Mouse (Mus musculus): ENCODE data around the gene Rpia. TPM values are rescaled to one million over a fixed set of nuclear protein-coding genes. Genes with fewer than 3 reads are reported as not detected.
A peak's percentile ranks its signal among the peaks of the same experiment; 100 is the strongest.

Rpia gene
- total and polyA plus RNA-seq, 2 experiments from 2014 or later, result 1.2 to 22.6 TPM

GRCm38 (mm10) chr6:70752351-70752750 is 39.7 kb downstream of the Rpia start:
- Histone ChIP-seq H3K9ac (no peak overlapping the region), H3K4me3 (ENCODE audit: low read depth, low read length) (no peak overlapping the region), H3K27ac (ENCODE audit: low read depth, low read length) (no peak overlapping the region), H3K4me2 (ENCODE audit: low read depth) (no peak overlapping the region), H3K36me3 (ENCODE audit: insufficient read depth) (no peaks in the 10 kb centered on the region), H3K9me3 (ENCODE audit: low read length) (no peaks in the 10 kb centered on the region), H3K27me3 (ENCODE audit: insufficient read depth, low read length) (no peaks in the 10 kb centered on the region), H3K4me1 (ENCODE audit: insufficient read depth) (no peaks in the 10 kb centered on the region)
- WGBS, result 62% methylated on average over 8 of the region's 8 CpGs
- DNase-seq, result no peak
- TF ChIP-seq CTCF (IDR thresholded peaks at IDR 0.05; ENCODE audit: low read depth), result peak; percentile 52
- ATAC-seq, result no peak

GRCm38 (mm10) chr6:70751898-70752273 is 40.1 kb downstream of the Rpia start:
- no peak overlapping the region for H3K9ac ChIP-seq
- H3K27me3 ChIP-seq (ENCODE audit: insufficient read depth, low read length), result no peaks in the 10 kb centered on the region
- H3K4me3 ChIP-seq (ENCODE audit: low read depth, low read length), result no peak overlapping the region
- DNase-seq (no peak), ATAC-seq (no peak)
- no peak for TF ChIP-seq CTCF (IDR thresholded peaks at IDR 0.05; ENCODE audit: low read depth)
- H3K27ac ChIP-seq (ENCODE audit: low read depth, low read length), result no peak overlapping the region
- H3K9me3 ChIP-seq (ENCODE audit: low read length), result no peaks in the 10 kb centered on the region
- no peaks in the 10 kb centered on the region for H3K36me3 ChIP-seq (ENCODE audit: insufficient read depth)
- no peaks in the 10 kb centered on the region for H3K4me1 ChIP-seq (ENCODE audit: insufficient read depth)
- 74% methylated on average over 6 of the region's 6 CpGs for WGBS
- no peak overlapping the region for H3K4me2 ChIP-seq (ENCODE audit: low read depth)

GRCm38 (mm10) chr6:70751251-70751897 is 40.7 kb downstream of the Rpia start:
- 75% methylated on average over 8 of the region's 8 CpGs for WGBS
- ATAC-seq (no peak), DNase-seq (no peak)
- Histone ChIP-seq H3K4me1 (ENCODE audit: insufficient read depth) (no peaks in the 10 kb centered on the region), H3K9ac (no peak overlapping the region), H3K27me3 (ENCODE audit: insufficient read depth, low read length) (no peaks in the 10 kb centered on the region), H3K4me2 (ENCODE audit: low read depth) (no peak overlapping the region), H3K27ac (ENCODE audit: low read depth, low read length) (no peak overlapping the region), H3K36me3 (ENCODE audit: insufficient read depth) (no peaks in the 10 kb centered on the region), H3K9me3 (ENCODE audit: low read length) (no peaks in the 10 kb centered on the region), H3K4me3 (ENCODE audit: low read depth, low read length) (no peak overlapping the region)
- TF ChIP-seq CTCF (IDR thresholded peaks at IDR 0.05; ENCODE audit: low read depth), result no peak

GRCm38 (mm10) chr6:70749750-70750149 is 42.3 kb downstream of the Rpia start:
- Histone ChIP-seq H3K36me3 (ENCODE audit: insufficient read depth) (no peaks in the 10 kb centered on the region), H3K4me1 (ENCODE audit: insufficient read depth) (no peaks in the 10 kb centered on the region), H3K27ac (ENCODE audit: low read depth, low read length) (no peak overlapping the region), H3K27me3 (ENCODE audit: insufficient read depth, low read length) (no peaks in the 10 kb centered on the region), H3K4me3 (ENCODE audit: low read depth, low read length) (no peak overlapping the region), H3K9ac (no peak overlapping the region), H3K9me3 (ENCODE audit: low read length) (no peaks in the 10 kb centered on the region), H3K4me2 (ENCODE audit: low read depth) (no peak overlapping the region)
- TF ChIP-seq CTCF (IDR thresholded peaks at IDR 0.05; ENCODE audit: low read depth), result no peak
- WGBS, result 37% methylated on average over 1 of the region's 1 CpGs
- DNase-seq, result no peak
- ATAC-seq, result no peak

- no peaks in the 10 kb centered on the region for H3K36me3 ChIP-seq (ENCODE audit: insufficient read depth)
- no peak for TF ChIP-seq CTCF (IDR thresholded peaks at IDR 0.05; ENCODE audit: low read depth)
- ATAC-seq, result no peak
- 94% methylated on average over 5 of the region's 5 CpGs for WGBS
- no peak overlapping the region for H3K4me3 ChIP-seq (ENCODE audit: low read depth, low read length)
- no peaks in the 10 kb centered on the region for H3K9me3 ChIP-seq (ENCODE audit: low read length)
- no peak overlapping the region for H3K27ac ChIP-seq (ENCODE audit: low read depth, low read length)
- no peak for DNase-seq
- H3K4me1 ChIP-seq (ENCODE audit: insufficient read depth), result no peaks in the 10 kb centered on the region
- H3K27me3 ChIP-seq (ENCODE audit: insufficient read depth, low read length), result no peaks in the 10 kb centered on the region
- H3K9ac ChIP-seq, result no peak overlapping the region
- H3K4me2 ChIP-seq (ENCODE audit: low read depth), result no peak overlapping the region
Observed at GRCm38 (mm10) chr6:70747702-70748101, 44.3 kb downstream of the Rpia start.

GRCm38 (mm10) chr6:70743902-70744301 is 48.1 kb downstream of the Rpia start:
- no peak overlapping the region for H3K4me2 ChIP-seq (ENCODE audit: low read depth)
- no peaks in the 10 kb centered on the region for H3K4me1 ChIP-seq (ENCODE audit: insufficient read depth)
- 0 out of 2 replicates have a peak, but pooled peaks have one; percentile 20 for ATAC-seq
- no peaks in the 10 kb centered on the region for H3K36me3 ChIP-seq (ENCODE audit: insufficient read depth)
- H3K9me3 ChIP-seq (ENCODE audit: low read length), result no peaks in the 10 kb centered on the region
- DNase-seq, result no peak
- 64% methylated on average over 5 of the region's 5 CpGs for WGBS
- H3K27ac ChIP-seq (ENCODE audit: low read depth, low read length), result no peak overlapping the region
- H3K9ac ChIP-seq, result no peak overlapping the region
- H3K27me3 ChIP-seq (ENCODE audit: insufficient read depth, low read length), result no peaks in the 10 kb centered on the region
- no peak overlapping the region for H3K4me3 ChIP-seq (ENCODE audit: low read depth, low read length)
- no peak for TF ChIP-seq CTCF (IDR thresholded peaks at IDR 0.05; ENCODE audit: low read depth)

- Histone ChIP-seq H3K36me3 (ENCODE audit: insufficient read depth) (no peaks in the 10 kb centered on the region), H3K9me3 (ENCODE audit: low read length) (no peaks in the 10 kb centered on the region), H3K9ac (no peak overlapping the region), H3K4me1 (ENCODE audit: insufficient read depth) (no peaks in the 10 kb centered on the region), H3K27me3 (ENCODE audit: insufficient read depth, low read length) (no peaks in the 10 kb centered on the region), H3K27ac (ENCODE audit: low read depth, low read length) (no peak overlapping the region), H3K4me2 (ENCODE audit: low read depth) (no peak overlapping the region), H3K4me3 (ENCODE audit: low read depth, low read length) (no peak overlapping the region)
- no peak for TF ChIP-seq CTCF (IDR thresholded peaks at IDR 0.05; ENCODE audit: low read depth)
- WGBS, result 84% methylated on average over 4 of the region's 4 CpGs
- DNase-seq, result no peak
- ATAC-seq, result peak; percentile 54
Observed at GRCm38 (mm10) chr6:70742833-70743232, 49.2 kb downstream of the Rpia start.

All from forebrain, postnatal 0 days (tissue).